Comparison of ENCODE assay signal across 25 mouse cellular contexts in genomic region chr12:79725711-79726110, GRCm38 (mm10).
DNase-seq lines count a peak whose midpoint lies in the region; ATAC-seq and TF ChIP-seq lines count a peak whose summit lies in the region.
"Had no signal": no experiment of that assay in that cellular context is flagged by ENCODE, and none has a peak within 500 bp of the region (broad histone marks: within the 10 kb centered on the region; RNA-seq: fewer than 3 reads in every experiment).

No protein-coding gene starts in this region.

- no peaks in the 10 kb centered on the region for H3K36me3 ChIP-seq in heart, adult 2 months (ENCODE audit: control insufficient read depth, insufficient read depth, low read length)
- H3K36me3 ChIP-seq in heart, embryonic 11.5 days (ENCODE audit: control insufficient read depth, insufficient read depth, low read length) = no peaks in the 10 kb centered on the region
- peaks cover 22% of the 10 kb centered on the region for H3K36me3 ChIP-seq in midbrain, embryonic 10.5 days
- no peaks in the 10 kb centered on the region for H3K36me3 ChIP-seq in midbrain, embryonic 16.5 days (ENCODE audit: control insufficient read depth, insufficient read depth, low read length)
- no peaks in the 10 kb centered on the region for H3K36me3 ChIP-seq in splenic B cell, adult 2 months (ENCODE audit: control insufficient read depth, insufficient read depth, low read length, poor library complexity, severe bottlenecking)
- H3K36me3 ChIP-seq in liver, postnatal 0 days (replicated peaks; ENCODE audit: insufficient read depth, low read length) = no peaks in the 10 kb centered on the region; the same call in 1 of the 2 replicates
- H3K36me3 ChIP-seq: embryonic facial prominence, embryonic 15.5 days; G1E; hindbrain, embryonic 13.5 days had no signal

- no peak overlapping the region for H3K4me3 ChIP-seq in heart, adult 2 months
- no peak overlapping the region for H3K4me3 ChIP-seq in heart, embryonic 11.5 days (ENCODE audit: low read depth, low read length)
- no peak overlapping the region for H3K4me3 ChIP-seq in midbrain, embryonic 10.5 days
- no peak overlapping the region for H3K4me3 ChIP-seq in midbrain, embryonic 16.5 days (ENCODE audit: low read depth, low read length)
- H3K4me3 ChIP-seq in liver, postnatal 0 days (ENCODE audit: low read depth, low read length) = no peak overlapping the region
- H3K4me3 ChIP-seq: embryonic facial prominence, embryonic 15.5 days; erythroblast, embryonic 14.5 days; forebrain, embryonic 10.5 days; hindbrain, embryonic 13.5 days had no signal

- no peak for ATAC-seq in heart, embryonic 11.5 days (replicated peaks; ENCODE audit: insufficient number of reproducible peaks, low FRiP score, low TSS enrichment)
- ATAC-seq in midbrain, embryonic 16.5 days = no peak
- no peak for ATAC-seq in liver, postnatal 0 days
- ATAC-seq: activated CD4-positive, CD25-positive, alpha-beta regulatory T cell, adult 4 months; CD4-positive, CD25-positive, alpha-beta regulatory T cell, adult 4 months; forebrain, embryonic 14.5 days; intestine, postnatal 0 days had no signal

- H3K4me2 ChIP-seq in heart, embryonic 11.5 days = no peak overlapping the region
- H3K4me2 ChIP-seq in midbrain, embryonic 16.5 days (ENCODE audit: low read length) = no peak overlapping the region
- H3K4me2 ChIP-seq in liver, postnatal 0 days (ENCODE audit: low read depth, low read length) = no peak overlapping the region
- H3K4me2 ChIP-seq: embryonic facial prominence, embryonic 15.5 days; hindbrain, embryonic 13.5 days had no signal

- H3K27me3 ChIP-seq in heart, adult 2 months (ENCODE audit: control insufficient read depth, insufficient read depth, low read length) = no peaks in the 10 kb centered on the region
- H3K27me3 ChIP-seq in heart, embryonic 11.5 days (ENCODE audit: control insufficient read depth, insufficient read depth, low read length) = no peaks in the 10 kb centered on the region
- H3K27me3 ChIP-seq in midbrain, embryonic 10.5 days (ENCODE audit: low read depth, poor library complexity, severe bottlenecking) = no peaks in the 10 kb centered on the region
- H3K27me3 ChIP-seq in midbrain, embryonic 16.5 days (ENCODE audit: control insufficient read depth, insufficient read depth, low read depth, low read length) = no peaks in the 10 kb centered on the region
- H3K27me3 ChIP-seq in splenic B cell, adult 2 months (ENCODE audit: control insufficient read depth, insufficient read depth, low read length, poor library complexity, severe bottlenecking) = no peaks in the 10 kb centered on the region
- no peaks in the 10 kb centered on the region for H3K27me3 ChIP-seq in liver, postnatal 0 days (ENCODE audit: insufficient read depth, low read length)
- H3K27me3 ChIP-seq: embryonic facial prominence, embryonic 15.5 days; hindbrain, embryonic 13.5 days had no signal

- intact Hi-C loops in heart, adult 2 months (cut with DNase I) = no loop called here

- H3K4me1 ChIP-seq in heart, adult 2 months (ENCODE audit: control insufficient read depth, insufficient read depth, low read length) = no peaks in the 10 kb centered on the region; the same call in 1 of the 2 replicates
- H3K4me1 ChIP-seq in heart, embryonic 11.5 days (ENCODE audit: control insufficient read depth, insufficient read depth, low read length) = no peaks in the 10 kb centered on the region
- H3K4me1 ChIP-seq in midbrain, embryonic 10.5 days = peaks cover 37% of the 10 kb centered on the region
- H3K4me1 ChIP-seq in midbrain, embryonic 16.5 days (ENCODE audit: control insufficient read depth, insufficient read depth, low read length) = no peaks in the 10 kb centered on the region
- no peaks in the 10 kb centered on the region for H3K4me1 ChIP-seq in liver, postnatal 0 days (ENCODE audit: insufficient read depth)

- no peak for DNase-seq in heart, adult 2 months
- no peak for DNase-seq in midbrain, embryonic 10.5 days (ENCODE audit: low spot score)
- DNase-seq in NIH3T3 (ENCODE audit: low read depth) = peak; percentile 55
- DNase-seq in splenic B cell, adult 2 months (ENCODE audit: low read depth, low spot score) = peak; percentile 25
- DNase-seq in liver, postnatal 0 days = no peak
- DNase-seq in spleen, postnatal 10 days (ENCODE audit: low spot score in 2 of 2) = no peak
- DNase-seq: adrenal gland, adult 2 months; adrenal gland, postnatal 25 days; B cell, adult 2 months; cerebellum, adult 2 months; cerebellum, postnatal 10 days; embryo, embryonic 11 days; gastrocnemius, postnatal 14 days; heart, postnatal 4 days had no signal

- peaks cover 9% of the 10 kb centered on the region for H3K9me3 ChIP-seq in heart, embryonic 11.5 days (replicated peaks; ENCODE audit: control insufficient read depth, low read length)
- peaks cover 21% of the 10 kb centered on the region for H3K9me3 ChIP-seq in midbrain, embryonic 10.5 days (replicated peaks)
- H3K9me3 ChIP-seq in midbrain, embryonic 16.5 days (replicated peaks; ENCODE audit: control insufficient read depth, low read length, poor library complexity, severe bottlenecking) = peaks cover 15% of the 10 kb centered on the region
- peaks cover 8% of the 10 kb centered on the region for H3K9me3 ChIP-seq in liver, postnatal 0 days (ENCODE audit: low read length)

- H3K79me2 ChIP-seq in heart, adult 2 months (replicated peaks; ENCODE audit: control insufficient read depth, insufficient read depth, low read length) = no peaks in the 10 kb centered on the region

- no peak for TF ChIP-seq EP300 in heart, adult 2 months (IDR thresholded peaks at IDR 0.05; ENCODE audit: insufficient read depth, low read depth, low read length)
- no peak for TF ChIP-seq EP300 in liver, postnatal 0 days (IDR thresholded peaks at IDR 0.05; ENCODE audit: low read depth)

- no peak for TF ChIP-seq POLR2A in heart, adult 2 months (IDR thresholded peaks at IDR 0.05; ENCODE audit: insufficient read depth, low read depth, low read length)

- no peak overlapping the region for H3K9ac ChIP-seq in heart, adult 2 months (ENCODE audit: low read depth, low read length)
- no peak overlapping the region for H3K9ac ChIP-seq in heart, embryonic 11.5 days (ENCODE audit: low read depth, low read length)
- no peak overlapping the region for H3K9ac ChIP-seq in midbrain, embryonic 16.5 days (ENCODE audit: low read depth, low read length)
- H3K9ac ChIP-seq in liver, postnatal 0 days (replicated peaks) = no peak overlapping the region
- H3K9ac ChIP-seq: embryonic facial prominence, embryonic 15.5 days; hindbrain, embryonic 13.5 days had no signal

- peak overlapping the region; percentile 31; the same call in 1 of the 2 replicates for H3K27ac ChIP-seq in heart, adult 2 months
- H3K27ac ChIP-seq in heart, embryonic 11.5 days (ENCODE audit: low read depth, low read length) = no peak overlapping the region
- H3K27ac ChIP-seq in midbrain, embryonic 10.5 days (replicated peaks) = peak overlapping the region; percentile 38; the same call in 1 of the 2 replicates
- H3K27ac ChIP-seq in midbrain, embryonic 16.5 days (ENCODE audit: low read length) = no peak overlapping the region
- no peak overlapping the region for H3K27ac ChIP-seq in liver, postnatal 0 days (ENCODE audit: low read depth)
- H3K27ac ChIP-seq: embryonic facial prominence, embryonic 15.5 days; forebrain, embryonic 10.5 days; hindbrain, embryonic 13.5 days had no signal

- TF ChIP-seq CTCF in heart, adult 2 months (IDR thresholded peaks at IDR 0.05) = no peak
- no peak for TF ChIP-seq CTCF in liver, postnatal 0 days (IDR thresholded peaks at IDR 0.05; ENCODE audit: low read depth)

Comparison
In these comparisons a context has a peak if more than half of its experiments do, and no peak if none do; other contexts are left out.
1. H3K27ac ChIP-seq: peak in heart, adult 2 months (single experiment) and midbrain, embryonic 10.5 days (single experiment); none in heart, embryonic 11.5 days (single experiment), midbrain, embryonic 16.5 days (single experiment) and liver, postnatal 0 days (single experiment).
2. DNase-seq: peak in NIH3T3 (single experiment) and splenic B cell, adult 2 months (single experiment); none in heart, adult 2 months (0 of 2), midbrain, embryonic 10.5 days (single experiment), liver, postnatal 0 days (single experiment) and spleen, postnatal 10 days (0 of 2).